28 mouse cellular contexts compared by ENCODE assay signal in the genomic region with DNA sequence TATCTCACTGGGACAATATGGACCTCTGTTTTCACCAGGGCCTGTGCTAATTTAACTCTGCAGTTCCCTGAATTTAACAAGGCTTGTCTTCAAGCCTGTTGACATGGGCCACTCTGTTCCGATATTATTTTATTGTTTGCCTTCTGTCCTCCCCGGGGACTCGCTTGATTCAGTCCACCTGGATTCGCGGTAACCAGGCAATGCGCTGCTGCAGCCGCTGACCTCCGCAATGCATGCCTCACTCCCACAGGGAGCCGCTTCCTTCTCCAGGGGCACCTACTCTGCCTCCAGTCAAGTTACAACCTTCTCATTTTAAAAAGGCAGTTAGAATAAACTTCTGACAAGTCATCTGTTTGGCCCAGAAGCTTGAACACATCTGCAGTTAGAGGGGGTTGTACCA.
DNase-seq lines count a peak whose midpoint lies in the region; ATAC-seq lines count a peak whose summit lies in the region.
"Had no signal": no experiment of that assay in that cellular context is flagged by ENCODE, and none has a peak within 500 bp of the region (broad histone marks: within the 10 kb centered on the region; RNA-seq: fewer than 3 reads in every experiment).

No protein-coding gene starts in this region.

- no peaks in the 10 kb centered on the region for H3K9me3 ChIP-seq in kidney, embryonic 15.5 days (replicated peaks)
- H3K9me3 ChIP-seq in midbrain, embryonic 14.5 days (ENCODE audit: control insufficient read depth, low read length): no peaks in the 10 kb centered on the region
- no peaks in the 10 kb centered on the region for H3K9me3 ChIP-seq in midbrain, embryonic 15.5 days
- no peaks in the 10 kb centered on the region for H3K9me3 ChIP-seq in liver, embryonic 11.5 days (ENCODE audit: control insufficient read depth, low read length)
- H3K9me3 ChIP-seq: forebrain, embryonic 12.5 days; heart, embryonic 10.5 days; heart, embryonic 15.5 days; liver, embryonic 13.5 days; neural tube, embryonic 15.5 days had no signal

- no peak overlapping the region for H3K4me3 ChIP-seq in kidney, embryonic 15.5 days (replicated peaks)
- no peak overlapping the region for H3K4me3 ChIP-seq in midbrain, embryonic 14.5 days (replicated peaks; ENCODE audit: low read depth, low read length)
- no peak overlapping the region for H3K4me3 ChIP-seq in midbrain, embryonic 15.5 days
- H3K4me3 ChIP-seq in liver, embryonic 11.5 days (ENCODE audit: low read depth, low read length): no peak overlapping the region
- H3K4me3 ChIP-seq: erythroblast, embryonic 14.5 days; forebrain, embryonic 12.5 days; heart, embryonic 10.5 days; heart, embryonic 15.5 days; liver, embryonic 13.5 days; neural tube, embryonic 15.5 days had no signal

- no peak overlapping the region for H3K4me2 ChIP-seq in kidney, embryonic 15.5 days
- H3K4me2 ChIP-seq in midbrain, embryonic 14.5 days (ENCODE audit: low read length): no peak overlapping the region
- no peak overlapping the region for H3K4me2 ChIP-seq in midbrain, embryonic 15.5 days
- H3K4me2 ChIP-seq in liver, embryonic 11.5 days: no peak overlapping the region
- H3K4me2 ChIP-seq: heart, embryonic 15.5 days; liver, embryonic 13.5 days; neural tube, embryonic 15.5 days had no signal

- H3K27ac ChIP-seq in kidney, embryonic 15.5 days: no peak overlapping the region
- no peak overlapping the region for H3K27ac ChIP-seq in midbrain, embryonic 14.5 days (replicated peaks; ENCODE audit: low read depth, low read length)
- H3K27ac ChIP-seq in midbrain, embryonic 15.5 days: no peak overlapping the region
- H3K27ac ChIP-seq in liver, embryonic 11.5 days (ENCODE audit: low read depth, low read length): no peak overlapping the region
- H3K27ac ChIP-seq: forebrain, embryonic 12.5 days; heart, embryonic 10.5 days; heart, embryonic 15.5 days; liver, embryonic 13.5 days; macrophage; neural tube, embryonic 15.5 days had no signal

- WGBS in kidney, embryonic 15.5 days: 21% methylated on average over 9 of the region's 9 CpGs
- 49% methylated on average over 9 of the region's 9 CpGs for WGBS in midbrain, embryonic 14.5 days
- 44% methylated on average over 9 of the region's 9 CpGs for WGBS in midbrain, embryonic 15.5 days
- WGBS in liver, embryonic 11.5 days: 70% methylated on average over 9 of the region's 9 CpGs

- ATAC-seq in kidney, embryonic 15.5 days (replicated peaks; ENCODE audit: low FRiP score): peak; percentile 58
- no peak for ATAC-seq in midbrain, embryonic 14.5 days (ENCODE audit: low FRiP score, low TSS enrichment)
- no peak for ATAC-seq in midbrain, embryonic 15.5 days (replicated peaks)
- ATAC-seq in liver, embryonic 11.5 days (replicated peaks; ENCODE audit: low FRiP score): no peak
- ATAC-seq: CD4-positive, CD25-positive, alpha-beta regulatory T cell, adult 4 months; hindbrain, embryonic 16.5 days; lung, postnatal 0 days had no signal

- H3K27me3 ChIP-seq in kidney, embryonic 15.5 days: peaks cover 10% of the 10 kb centered on the region; the same call in 1 of the 2 replicates
- H3K27me3 ChIP-seq in midbrain, embryonic 14.5 days (ENCODE audit: control insufficient read depth, insufficient read depth, low read length): no peaks in the 10 kb centered on the region
- H3K27me3 ChIP-seq in midbrain, embryonic 15.5 days (replicated peaks): no peaks in the 10 kb centered on the region
- H3K27me3 ChIP-seq in liver, embryonic 11.5 days (replicated peaks; ENCODE audit: control insufficient read depth, insufficient read depth, low read length): no peaks in the 10 kb centered on the region
- H3K27me3 ChIP-seq: forebrain, embryonic 12.5 days; heart, embryonic 15.5 days; liver, embryonic 13.5 days had no signal

- H3K9ac ChIP-seq in kidney, embryonic 15.5 days: no peak overlapping the region
- no peak overlapping the region for H3K9ac ChIP-seq in midbrain, embryonic 14.5 days (replicated peaks; ENCODE audit: low read length)
- H3K9ac ChIP-seq in midbrain, embryonic 15.5 days: no peak overlapping the region
- no peak overlapping the region for H3K9ac ChIP-seq in liver, embryonic 11.5 days (ENCODE audit: low read depth, low read length)
- H3K9ac ChIP-seq: forebrain, embryonic 12.5 days; forebrain, postnatal 0 days; heart, embryonic 15.5 days; liver, embryonic 13.5 days; neural tube, embryonic 15.5 days had no signal

- peaks cover 12% of the 10 kb centered on the region for H3K4me1 ChIP-seq in kidney, embryonic 15.5 days
- peaks cover 19% of the 10 kb centered on the region for H3K4me1 ChIP-seq in midbrain, embryonic 14.5 days (ENCODE audit: control insufficient read depth, insufficient read depth, low read length)
- H3K4me1 ChIP-seq in midbrain, embryonic 15.5 days: peaks cover 22% of the 10 kb centered on the region
- H3K4me1 ChIP-seq in liver, embryonic 11.5 days (replicated peaks; ENCODE audit: control insufficient read depth, insufficient read depth, low read length): no peaks in the 10 kb centered on the region
- H3K4me1 ChIP-seq: heart, embryonic 10.5 days; heart, embryonic 15.5 days; liver, embryonic 13.5 days had no signal

- no peaks in the 10 kb centered on the region for H3K36me3 ChIP-seq in kidney, embryonic 15.5 days
- H3K36me3 ChIP-seq in midbrain, embryonic 14.5 days (ENCODE audit: control insufficient read depth, insufficient read depth, low read length): no peaks in the 10 kb centered on the region
- no peaks in the 10 kb centered on the region for H3K36me3 ChIP-seq in midbrain, embryonic 15.5 days (replicated peaks)
- H3K36me3 ChIP-seq in liver, embryonic 11.5 days (ENCODE audit: control insufficient read depth, insufficient read depth, low read length): no peaks in the 10 kb centered on the region
- H3K36me3 ChIP-seq: forebrain, embryonic 12.5 days; heart, embryonic 10.5 days; heart, embryonic 15.5 days; liver, embryonic 13.5 days; neural tube, embryonic 15.5 days had no signal

- DNase-seq in kidney, postnatal 36 days: no peak
- DNase-seq in midbrain, embryonic 14.5 days: peak; percentile 34
- DNase-seq in forelimb bud, embryonic 11.5 days (ENCODE audit: low read depth, low spot score): peak; percentile 46
- no peak for DNase-seq in cerebellum, postnatal 10 days
- no peak for DNase-seq in liver, embryonic 11.5 days (ENCODE audit: low spot score)
- DNase-seq: adrenal gland, postnatal 14 days; cerebellum, adult 11 months; cerebellum, adult 9-10 months; forebrain, postnatal 0 days; gastrocnemius, postnatal 10 days; kidney, adult 2 months; liver, embryonic 13.5 days; lung, adult 18-20 months; retina, postnatal 1 day; right cerebral cortex, postnatal 25 days; spleen, adult 18-20 months; thymus, postnatal 14 days had no signal

Comparison
In these comparisons a context has a peak if more than half of its experiments do, and no peak if none do; other contexts are left out.
1. DNase-seq: peak in midbrain, embryonic 14.5 days (single experiment) and forelimb bud, embryonic 11.5 days (single experiment); none in kidney, postnatal 36 days (0 of 2), cerebellum, postnatal 10 days (0 of 2) and liver, embryonic 11.5 days (single experiment).